Mouse (Mus musculus): ENCODE results near the gene Asxl1.
"Not testable (repeated sequence)": the region's sequence is repeated elsewhere in the genome, so short reads cannot be mapped to it uniquely, and the experiment has no call there.

The Asxl1 gene

GRCm38 (mm10) chr2:153343191-153343590 is 2.4 kb upstream of the Asxl1 start:
- in situ Hi-C loops (cut with MboI; ENCODE audit: low sequenced_read_pairs) = no loop called here

- in situ Hi-C loops (cut with MboI; ENCODE audit: low sequenced_read_pairs) = no loop called here
Measured at GRCm38 (mm10) chr2:153345071-153345453, 567 bp upstream of the Asxl1 start.

- in situ Hi-C loops (cut with MboI; ENCODE audit: low sequenced_read_pairs) = no loop called here
Measured at GRCm38 (mm10) chr2:153346221-153347182, 873 bp downstream of the Asxl1 start.

- in situ Hi-C loops (cut with MboI; ENCODE audit: low sequenced_read_pairs) = no loop called here
Measured at GRCm38 (mm10) chr2:153347183-153347781, 1.7 kb downstream of the Asxl1 start.

- in situ Hi-C loops (cut with MboI; ENCODE audit: low sequenced_read_pairs) = no loop called here
Measured at GRCm38 (mm10) chr2:153348100-153348831, 2.6 kb downstream of the Asxl1 start.

GRCm38 (mm10) chr2:153350552-153351181 is 5.0 kb downstream of the Asxl1 start:
- in situ Hi-C loops (cut with MboI; ENCODE audit: low sequenced_read_pairs) = no loop called here

GRCm38 (mm10) chr2:153354648-153355047 is 9.0 kb downstream of the Asxl1 start:
- in situ Hi-C loops (cut with MboI; ENCODE audit: low sequenced_read_pairs) = no loop called here

- in situ Hi-C loops (cut with MboI; ENCODE audit: low sequenced_read_pairs) = no loop called here
Measured at GRCm38 (mm10) chr2:153356784-153357183, 11.2 kb downstream of the Asxl1 start.

- in situ Hi-C loops (cut with MboI; ENCODE audit: low sequenced_read_pairs) = no loop called here
Measured at GRCm38 (mm10) chr2:153361101-153361710, 15.6 kb downstream of the Asxl1 start.

GRCm38 (mm10) chr2:153364531-153364930 is 18.9 kb downstream of the Asxl1 start:
- in situ Hi-C loops (cut with MboI; ENCODE audit: low sequenced_read_pairs) = not testable (repeated sequence)

GRCm38 (mm10) chr2:153370871-153371270 is 25.2 kb downstream of the Asxl1 start:
- in situ Hi-C loops (cut with MboI; ENCODE audit: low sequenced_read_pairs) = no loop called here

- in situ Hi-C loops (cut with MboI; ENCODE audit: low sequenced_read_pairs) = no loop called here
Measured at GRCm38 (mm10) chr2:153375380-153375779, 29.8 kb downstream of the Asxl1 start.

- in situ Hi-C loops (cut with MboI; ENCODE audit: low sequenced_read_pairs) = no loop called here
Measured at GRCm38 (mm10) chr2:153380479-153380878, 34.9 kb downstream of the Asxl1 start.

- in situ Hi-C loops (cut with MboI; ENCODE audit: low sequenced_read_pairs) = no loop called here
Measured at GRCm38 (mm10) chr2:153389831-153390230, 44.2 kb downstream of the Asxl1 start.

- in situ Hi-C loops (cut with MboI; ENCODE audit: low sequenced_read_pairs) = no loop called here
Measured at GRCm38 (mm10) chr2:153393045-153393444, 47.4 kb downstream of the Asxl1 start.

GRCm38 (mm10) chr2:153397790-153398515 is 52.3 kb downstream of the Asxl1 start:
- in situ Hi-C loops (cut with MboI; ENCODE audit: low sequenced_read_pairs) = no loop called here

- in situ Hi-C loops (cut with MboI; ENCODE audit: low sequenced_read_pairs) = no loop called here
Measured at GRCm38 (mm10) chr2:153399166-153399565, 53.5 kb downstream of the Asxl1 start.

- in situ Hi-C loops (cut with MboI; ENCODE audit: low sequenced_read_pairs) = loop anchor here (25.0 kb wide), 1 partner anchor 492 kb away; the partner anchor contains the start of gene Mylk2
Measured at GRCm38 (mm10) chr2:153404062-153404461, 58.4 kb downstream of the Asxl1 start.

- in situ Hi-C loops (cut with MboI; ENCODE audit: low sequenced_read_pairs) = loop anchor here (25.0 kb wide), 1 partner anchor 493 kb away; the partner anchor contains the start of gene Mylk2
Measured at GRCm38 (mm10) chr2:153404882-153405281, 59.3 kb downstream of the Asxl1 start.

- in situ Hi-C loops (cut with MboI; ENCODE audit: low sequenced_read_pairs) = loop anchor here (25.0 kb wide), 1 partner anchor 495 kb away; the partner anchor contains the start of gene Mylk2
Measured at GRCm38 (mm10) chr2:153406882-153407281, 61.3 kb downstream of the Asxl1 start.
